Mouse (Mus musculus) layer of hippocampus, adult 11-12 months (tissue): ENCODE data around the gene Rnf115.

Experiments used
- DNase-seq: peaks from one replicate; pipeline ENCODE4 v3.0.0; 2022; ENCODE audit warnings: low spot score

The Rnf115 gene

GRCm38 (mm10) chr3:96834587-96835348 lies 107.3 kb downstream of the Rnf115 start:
- no peak for DNase-seq

GRCm38 (mm10) chr3:96836414-96836813 lies 109.0 kb downstream of the Rnf115 start:
- DNase-seq = no peak

GRCm38 (mm10) chr3:96838996-96839645 lies 111.7 kb downstream of the Rnf115 start:
- no peak for DNase-seq
